Mouse (Mus musculus) splenic B cell, adult 2 months (primary cell): Measurements from ENCODE around the gene Sh3pxd2a.
A peak's percentile ranks its signal among the peaks of the same experiment; 100 is the strongest.

Experiments
- DNase-seq: peaks from one replicate; pipeline ENCODE4 v3.0.0-alpha.2; 2011; ENCODE audit warnings: low read depth, low spot score
- H3K27me3 ChIP-seq: 2 replicates; pipeline ENCODE4 v1.6.1; 2012; ENCODE audit warnings: mild to moderate bottlenecking, low read length, moderate library complexity, mixed read lengths; ENCODE audit not compliant: control insufficient read depth, poor library complexity, insufficient read depth, severe bottlenecking
- H3K36me3 ChIP-seq: 2 replicates; pipeline ENCODE4 v1.6.1; 2012; ENCODE audit warnings: mild to moderate bottlenecking, low read length, moderate library complexity, mixed read lengths; ENCODE audit not compliant: control insufficient read depth, poor library complexity, insufficient read depth, severe bottlenecking

The Sh3pxd2a gene

GRCm38 (mm10) chr19:47357297-47357696 lies 106.9 kb downstream of the Sh3pxd2a start:
- no peak for DNase-seq
- Histone ChIP-seq H3K36me3 (peaks cover 1% of the 10 kb centered on the region; the same call in 1 of the 2 replicates), H3K27me3 (no peaks in the 10 kb centered on the region)

GRCm38 (mm10) chr19:47356188-47356857 lies 107.9 kb downstream of the Sh3pxd2a start:
- no peaks in the 10 kb centered on the region for H3K27me3 ChIP-seq
- no peaks in the 10 kb centered on the region; the same call in 1 of the 2 replicates for H3K36me3 ChIP-seq
- peak; percentile 88 for DNase-seq

- Histone ChIP-seq H3K36me3 (peaks cover 3% of the 10 kb centered on the region; the same call in 1 of the 2 replicates), H3K27me3 (no peaks in the 10 kb centered on the region)
- DNase-seq: no peak
Observed at GRCm38 (mm10) chr19:47354456-47354855, 109.7 kb downstream of the Sh3pxd2a start.

- Histone ChIP-seq H3K36me3 (peaks cover 3% of the 10 kb centered on the region; the same call in 1 of the 2 replicates), H3K27me3 (no peaks in the 10 kb centered on the region)
- DNase-seq: no peak
Observed at GRCm38 (mm10) chr19:47349043-47349442, 115.2 kb downstream of the Sh3pxd2a start.

- Histone ChIP-seq H3K36me3 (peaks cover 3% of the 10 kb centered on the region; the same call in 1 of the 2 replicates), H3K27me3 (no peaks in the 10 kb centered on the region)
- DNase-seq: no peak
Observed at GRCm38 (mm10) chr19:47348395-47349016, 115.7 kb downstream of the Sh3pxd2a start.

GRCm38 (mm10) chr19:47347021-47347643 lies 117.1 kb downstream of the Sh3pxd2a start:
- no peaks in the 10 kb centered on the region for H3K27me3 ChIP-seq
- H3K36me3 ChIP-seq: peaks cover 3% of the 10 kb centered on the region; the same call in 1 of the 2 replicates
- DNase-seq: no peak

- Histone ChIP-seq H3K36me3 (peaks cover 3% of the 10 kb centered on the region; the same call in 1 of the 2 replicates), H3K27me3 (no peaks in the 10 kb centered on the region)
- no peak for DNase-seq
Observed at GRCm38 (mm10) chr19:47346606-47347005, 117.6 kb downstream of the Sh3pxd2a start.

GRCm38 (mm10) chr19:47345851-47346568 lies 118.2 kb downstream of the Sh3pxd2a start:
- no peak for DNase-seq
- H3K36me3 ChIP-seq: peaks cover 3% of the 10 kb centered on the region; the same call in 1 of the 2 replicates
- no peaks in the 10 kb centered on the region for H3K27me3 ChIP-seq

GRCm38 (mm10) chr19:47343422-47343821 lies 120.8 kb downstream of the Sh3pxd2a start:
- Histone ChIP-seq H3K27me3 (no peaks in the 10 kb centered on the region), H3K36me3 (no peaks in the 10 kb centered on the region; the same call in 1 of the 2 replicates)
- DNase-seq: no peak

GRCm38 (mm10) chr19:47339165-47339564 lies 125.0 kb downstream of the Sh3pxd2a start:
- DNase-seq: peak; percentile 73
- no peaks in the 10 kb centered on the region for H3K27me3 ChIP-seq

GRCm38 (mm10) chr19:47338396-47339164 lies 125.6 kb downstream of the Sh3pxd2a start:
- H3K36me3 ChIP-seq: peaks cover 2% of the 10 kb centered on the region; the same call in 1 of the 2 replicates
- no peaks in the 10 kb centered on the region for H3K27me3 ChIP-seq
- no peak for DNase-seq

More at GRCm38 (mm10) chr19:47339165-47339564, 125.0 kb downstream of the Sh3pxd2a start:
- peaks cover 2% of the 10 kb centered on the region; the same call in 1 of the 2 replicates for H3K36me3 ChIP-seq

GRCm38 (mm10) chr19:47337743-47338142 lies 126.5 kb downstream of the Sh3pxd2a start:
- peak; percentile 84 for DNase-seq
- no peaks in the 10 kb centered on the region for H3K27me3 ChIP-seq
- peaks cover 2% of the 10 kb centered on the region for H3K36me3 ChIP-seq

- peaks cover 2% of the 10 kb centered on the region for H3K36me3 ChIP-seq
- DNase-seq: no peak
Observed at GRCm38 (mm10) chr19:47337191-47337590, 127.0 kb downstream of the Sh3pxd2a start.

GRCm38 (mm10) chr19:47335262-47335661 lies 128.9 kb downstream of the Sh3pxd2a start:
- Histone ChIP-seq H3K27me3 (no peaks in the 10 kb centered on the region), H3K36me3 (peaks cover 2% of the 10 kb centered on the region)

More at GRCm38 (mm10) chr19:47337191-47337590, 127.0 kb downstream of the Sh3pxd2a start:
- no peaks in the 10 kb centered on the region for H3K27me3 ChIP-seq

More at GRCm38 (mm10) chr19:47335262-47335661, 128.9 kb downstream of the Sh3pxd2a start:
- DNase-seq: no peak
